Mouse (Mus musculus) hindbrain, embryonic 14.5 days (tissue): Measurements from ENCODE around the gene Kcnj12. TPM values are rescaled to one million over a fixed set of nuclear protein-coding genes. Genes with fewer than 3 reads are reported as not detected.

Experiments
- ATAC-seq: fragments of 200-750 bp; cut with Nextera tagmentation; 2 replicates; pipeline ENCODE4 v1.8.0; 2017; ENCODE audit warnings: moderate number of reproducible peaks, mild to moderate bottlenecking, moderate TSS enrichment, moderate library complexity; ENCODE audit not compliant: low FRiP score
- DNase-seq: peaks from one replicate; pipeline ENCODE4 v3.0.0-alpha.2; 2015; ENCODE audit warnings: low spot score
- H3K27ac ChIP-seq: fragments of 300-500 bp; sonication (generic); 2 replicates; pipeline ENCODE4 v1.5.1; 2014; ENCODE audit warnings: mild to moderate bottlenecking, moderate library complexity
- H3K27me3 ChIP-seq: fragments of 300-500 bp; sonication (generic); 2 replicates; pipeline ENCODE4 v1.6.1; 2014; ENCODE audit warnings: mild to moderate bottlenecking, low read length, mixed read lengths; ENCODE audit not compliant: control insufficient read depth, insufficient read depth
- H3K36me3 ChIP-seq: fragments of 300-500 bp; sonication (generic); replicated peaks from 2 replicates; pipeline ENCODE4 v1.6.1; 2014; ENCODE audit not compliant: control insufficient read depth, insufficient read depth
- H3K4me1 ChIP-seq: fragments of 300-500 bp; sonication (generic); replicated peaks from 2 replicates; pipeline ENCODE4 v1.6.1; 2014; ENCODE audit warnings: antibody characterized with exemption, low read length, mixed read lengths; ENCODE audit not compliant: control insufficient read depth, insufficient read depth
- H3K4me2 ChIP-seq: fragments of 300-500 bp; sonication (generic); replicated peaks from 2 replicates; pipeline ENCODE4 v1.6.1; 2014; ENCODE audit warnings: mild to moderate bottlenecking, moderate library complexity
- H3K4me3 ChIP-seq: fragments of 300-500 bp; sonication (generic); replicated peaks from 2 replicates; pipeline ENCODE4 v1.5.1; 2014; ENCODE audit warnings: mild to moderate bottlenecking, low read length
- H3K9ac ChIP-seq: fragments of 300-500 bp; sonication (generic); 2 replicates; pipeline ENCODE4 v1.6.1; 2014
- H3K9me3 ChIP-seq: fragments of 300-500 bp; sonication (generic); 2 replicates; pipeline ENCODE4 v1.6.1; 2016; ENCODE audit warnings: low read length; ENCODE audit not compliant: control insufficient read depth
- WGBS: fragments of 180-500 bp; shearing (Covaris S2); extraction: QIAGEN DNeasy Blood & Tissue Kit; methylation state at CpG from one replicate; pipeline ENCODE4 v1.1.7; 2014; 5-methylcytosine and 5-hydroxymethylcytosine counted together
- polyA plus RNA-seq: library from polyadenylated mRNA; unstranded; fragments of >200 nt; fragmentation: Nextera tagmentation; extraction: Ambion mirVana; gene quantifications from 2 replicates; pipeline ENCODE4 v1.2.1, GENCODE M21; 2014

Gene Kcnj12
- polyA plus RNA-seq, 1 experiment from 2014 or later = 3.3 TPM

DNA sequence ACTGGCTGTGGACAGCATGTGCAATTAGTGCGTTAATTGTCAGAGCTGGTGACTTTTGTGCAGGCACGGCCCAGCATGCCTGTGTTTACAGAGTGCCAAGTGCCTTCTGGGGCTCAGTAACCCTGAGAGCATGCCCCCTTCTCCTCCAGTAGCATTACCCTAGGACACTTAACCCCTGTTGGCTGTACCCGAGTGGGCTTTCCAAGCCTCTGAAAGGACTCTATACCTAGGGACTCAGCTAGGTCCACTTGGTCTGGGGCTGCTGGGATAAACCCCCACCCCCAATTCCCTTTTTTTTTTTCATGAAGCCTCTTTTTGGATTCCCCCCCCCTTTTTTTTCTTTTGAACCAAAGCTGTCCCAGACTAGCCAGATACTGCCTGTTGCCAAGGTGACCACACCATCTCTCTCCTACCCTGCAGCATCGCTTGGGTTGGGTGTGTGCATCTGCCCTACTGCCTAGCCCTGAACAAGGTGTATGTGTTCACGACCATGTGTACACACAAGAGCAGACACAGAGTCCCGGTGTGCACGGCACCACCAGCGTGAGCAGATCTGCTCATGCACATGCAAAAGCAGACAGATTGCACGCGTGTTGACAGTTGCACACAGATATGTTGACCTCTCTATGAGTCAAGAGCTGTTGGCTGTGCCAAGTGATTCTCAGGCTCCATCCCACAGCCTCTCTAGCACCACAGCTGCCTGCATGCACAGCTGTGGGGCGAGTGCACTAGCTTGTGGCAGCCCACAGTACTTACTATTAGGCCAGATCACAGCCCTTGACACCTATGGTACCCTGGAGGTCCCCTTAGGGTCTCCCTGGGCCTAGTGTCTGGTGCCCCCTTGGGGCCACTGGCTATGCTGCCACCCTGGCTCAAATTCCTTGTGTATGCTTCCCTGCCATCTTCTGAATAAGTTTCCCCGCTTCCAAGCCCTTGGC, 21.0 kb downstream of the Kcnj12 start:
- H3K9me3 ChIP-seq = no peaks in the 10 kb centered on the region
- ATAC-seq (peak; percentile 51; the same call in 1 of the 2 replicates), DNase-seq (no peak)
- H3K27me3 ChIP-seq = no peaks in the 10 kb centered on the region
- 0 out of 2 replicates have a peak overlapping the region, but pooled peaks have one; percentile 2 for H3K4me2 ChIP-seq
- H3K4me1 ChIP-seq = peaks cover 13% of the 10 kb centered on the region
- no peak overlapping the region for H3K9ac ChIP-seq
- 72% methylated on average over 12 of the region's 12 CpGs for WGBS
- H3K36me3 ChIP-seq = no peaks in the 10 kb centered on the region
- peak overlapping the region; percentile 46; the same call in 1 of the 2 replicates for H3K27ac ChIP-seq
- no peak overlapping the region for H3K4me3 ChIP-seq

DNA sequence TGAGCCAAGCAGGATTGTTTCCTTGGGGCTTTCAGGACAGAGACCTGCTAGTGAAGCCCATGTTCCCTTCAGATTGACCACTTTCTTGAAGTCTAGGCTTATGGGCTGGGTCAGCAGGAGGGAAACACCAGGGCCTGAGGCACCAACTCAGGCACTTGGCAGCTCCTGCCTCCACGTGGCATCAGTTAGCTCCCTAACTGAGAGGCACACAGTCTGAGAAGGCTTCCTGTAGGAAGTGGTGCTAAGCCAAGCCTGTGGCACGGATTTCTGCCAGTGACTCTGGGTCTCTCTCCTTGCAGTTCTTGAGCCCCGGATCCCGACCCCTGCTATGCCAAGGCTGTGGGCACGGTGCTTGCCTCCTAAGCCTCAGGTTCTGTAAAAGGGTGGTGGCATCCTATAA, 22.4 kb downstream of the Kcnj12 start:
- H3K4me1 ChIP-seq = peaks cover 13% of the 10 kb centered on the region
- no peaks in the 10 kb centered on the region for H3K36me3 ChIP-seq
- 80% methylated on average over 5 of the region's 5 CpGs for WGBS
- no peaks in the 10 kb centered on the region for H3K27me3 ChIP-seq
- ATAC-seq = no peak
- H3K9me3 ChIP-seq = no peaks in the 10 kb centered on the region
- DNase-seq = no peak
- no peak overlapping the region for H3K4me3 ChIP-seq
- no peak overlapping the region for H3K4me2 ChIP-seq
- H3K9ac ChIP-seq = no peak overlapping the region
- H3K27ac ChIP-seq = no peak overlapping the region

GRCm38 (mm10) chr11:61047441-61047840, 25.1 kb downstream of the Kcnj12 start:
- Histone ChIP-seq H3K9ac (no peak overlapping the region), H3K4me3 (no peak overlapping the region), H3K27ac (no peak overlapping the region), H3K4me1 (peaks cover 11% of the 10 kb centered on the region), H3K9me3 (no peaks in the 10 kb centered on the region), H3K36me3 (no peaks in the 10 kb centered on the region), H3K4me2 (no peak overlapping the region), H3K27me3 (no peaks in the 10 kb centered on the region)
- ATAC-seq = no peak
- DNase-seq = no peak
- 83% methylated on average over 5 of the region's 5 CpGs for WGBS

DNA sequence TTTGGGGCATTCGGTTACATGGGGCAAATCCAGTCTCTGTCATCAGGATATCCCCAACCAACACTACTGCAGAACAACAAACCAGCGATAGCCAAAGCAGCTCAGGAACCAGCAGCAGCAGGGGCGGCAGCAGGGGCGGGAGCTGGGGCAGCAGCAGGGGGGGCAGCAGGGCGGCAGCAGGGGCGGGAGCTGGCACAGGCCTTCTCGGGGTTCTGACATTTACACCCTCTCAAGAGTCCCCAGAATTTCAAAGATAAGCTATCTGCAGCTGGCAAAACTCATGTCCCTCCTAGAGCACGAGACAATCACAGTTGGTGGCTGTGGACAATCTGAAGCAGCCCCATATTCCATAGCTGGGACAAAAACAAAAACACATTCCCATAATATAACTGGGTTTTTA, 28.8 kb downstream of the Kcnj12 start:
- H3K36me3 ChIP-seq = no peaks in the 10 kb centered on the region
- H3K27ac ChIP-seq = no peak overlapping the region
- H3K9me3 ChIP-seq = no peaks in the 10 kb centered on the region
- ATAC-seq (no peak), DNase-seq (no peak)
- no peak overlapping the region for H3K4me2 ChIP-seq
- WGBS = 48% methylated on average over 8 of the region's 8 CpGs
- no peak overlapping the region for H3K4me3 ChIP-seq
- H3K9ac ChIP-seq = no peak overlapping the region
- no peaks in the 10 kb centered on the region for H3K27me3 ChIP-seq
- no peaks in the 10 kb centered on the region for H3K4me1 ChIP-seq

- no peak overlapping the region for H3K4me3 ChIP-seq
- ATAC-seq (no peak), DNase-seq (no peak)
- no peaks in the 10 kb centered on the region for H3K27me3 ChIP-seq
- no peaks in the 10 kb centered on the region for H3K9me3 ChIP-seq
- H3K27ac ChIP-seq = no peak overlapping the region
- H3K36me3 ChIP-seq = no peaks in the 10 kb centered on the region
- WGBS = 79% methylated on average over 5 of the region's 5 CpGs
- no peak overlapping the region for H3K9ac ChIP-seq
- no peaks in the 10 kb centered on the region for H3K4me1 ChIP-seq
- no peak overlapping the region for H3K4me2 ChIP-seq
These were observed 34.5 kb downstream of the Kcnj12 start for GRCm38 (mm10) chr11:61056871-61057270.

GRCm38 (mm10) chr11:61059691-61060457, 37.5 kb downstream of the Kcnj12 start:
- no peak for DNase-seq
- WGBS = 58% methylated on average over 10 of the region's 10 CpGs
- Histone ChIP-seq H3K9me3 (no peaks in the 10 kb centered on the region), H3K9ac (no peak overlapping the region), H3K36me3 (no peaks in the 10 kb centered on the region), H3K27ac (no peak overlapping the region), H3K4me3 (no peak overlapping the region), H3K4me1 (no peaks in the 10 kb centered on the region), H3K4me2 (no peak overlapping the region), H3K27me3 (no peaks in the 10 kb centered on the region)
- no peak for ATAC-seq

GRCm38 (mm10) chr11:61060634-61061033, 38.3 kb downstream of the Kcnj12 start:
- Histone ChIP-seq H3K27me3 (no peaks in the 10 kb centered on the region), H3K4me3 (no peak overlapping the region), H3K27ac (no peak overlapping the region), H3K9ac (no peak overlapping the region), H3K4me1 (no peaks in the 10 kb centered on the region), H3K9me3 (no peaks in the 10 kb centered on the region), H3K4me2 (no peak overlapping the region), H3K36me3 (no peaks in the 10 kb centered on the region)
- DNase-seq = no peak
- 79% methylated on average over 4 of the region's 4 CpGs for WGBS
- no peak for ATAC-seq

GRCm38 (mm10) chr11:61062548-61063461, 40.4 kb downstream of the Kcnj12 start:
- no peak for ATAC-seq
- no peak for DNase-seq
- H3K4me1 ChIP-seq = no peaks in the 10 kb centered on the region
- H3K4me2 ChIP-seq = no peak overlapping the region
- no peak overlapping the region for H3K9ac ChIP-seq
- WGBS = 81% methylated on average over 18 of the region's 18 CpGs
- no peak overlapping the region for H3K27ac ChIP-seq
- H3K9me3 ChIP-seq = no peaks in the 10 kb centered on the region
- no peaks in the 10 kb centered on the region for H3K27me3 ChIP-seq
- no peaks in the 10 kb centered on the region for H3K36me3 ChIP-seq
- no peak overlapping the region for H3K4me3 ChIP-seq
